Mouse (Mus musculus): ENCODE data around the gene Cdcp1.

Cdcp1 gene

DNA sequence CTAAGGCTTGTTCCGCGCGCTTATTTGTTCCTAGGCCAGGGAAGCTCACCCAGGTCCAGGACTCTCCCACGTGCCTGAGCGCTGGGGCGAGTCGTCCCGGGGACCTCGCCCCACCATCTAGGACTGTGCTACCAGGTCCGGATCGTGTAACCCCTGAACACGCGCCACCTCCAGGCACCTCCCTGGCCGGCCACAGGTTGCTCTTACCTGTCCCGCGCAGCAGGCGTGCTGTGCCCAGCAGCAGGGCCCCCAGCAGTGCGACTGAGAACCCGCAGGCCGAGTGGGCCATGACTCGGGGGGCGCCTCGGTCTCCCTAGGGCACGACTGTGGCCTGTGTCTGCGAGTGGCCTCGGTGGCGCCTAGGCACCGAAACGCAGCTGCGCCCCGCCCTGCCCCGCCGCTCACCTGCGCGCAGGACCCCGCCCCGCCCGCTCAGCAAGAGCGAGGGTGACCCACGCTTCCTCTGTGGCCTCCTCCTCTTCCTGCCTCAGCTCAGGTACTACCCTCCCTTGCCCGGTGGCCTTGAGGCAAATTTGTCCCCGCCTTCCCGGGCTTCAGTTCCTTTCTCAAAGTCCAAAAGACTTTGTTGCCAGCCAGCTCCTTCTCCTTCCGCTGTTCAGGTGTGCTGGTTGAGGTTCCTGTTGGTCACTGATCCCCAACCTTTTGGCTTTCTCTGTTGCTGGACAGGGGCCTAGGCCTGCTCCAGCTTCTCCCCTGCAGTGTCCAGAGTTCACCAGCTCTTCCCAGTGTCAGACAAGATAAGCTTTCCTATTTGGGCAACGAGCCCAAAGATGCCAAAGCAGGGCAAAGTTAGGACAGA, at the start of gene Cdcp1:
Cdcp1 (minus strand) TSS at position 418 of the 820 bp plus-strand sequence.
- DNase-seq (ENCODE audit: low spot score in 2 of 2) = peak; percentile 34 to 56

- peak; percentile 80 to 87 for DNase-seq (ENCODE audit: low spot score in 2 of 2)
These were observed 44.8 kb upstream of the Cdcp1 start, which contains the start of gene Tmem158 for GRCm38 (mm10) chr9:123260611-123261021. Tmem158 (minus strand) TSS chr9:123260764.

DNA sequence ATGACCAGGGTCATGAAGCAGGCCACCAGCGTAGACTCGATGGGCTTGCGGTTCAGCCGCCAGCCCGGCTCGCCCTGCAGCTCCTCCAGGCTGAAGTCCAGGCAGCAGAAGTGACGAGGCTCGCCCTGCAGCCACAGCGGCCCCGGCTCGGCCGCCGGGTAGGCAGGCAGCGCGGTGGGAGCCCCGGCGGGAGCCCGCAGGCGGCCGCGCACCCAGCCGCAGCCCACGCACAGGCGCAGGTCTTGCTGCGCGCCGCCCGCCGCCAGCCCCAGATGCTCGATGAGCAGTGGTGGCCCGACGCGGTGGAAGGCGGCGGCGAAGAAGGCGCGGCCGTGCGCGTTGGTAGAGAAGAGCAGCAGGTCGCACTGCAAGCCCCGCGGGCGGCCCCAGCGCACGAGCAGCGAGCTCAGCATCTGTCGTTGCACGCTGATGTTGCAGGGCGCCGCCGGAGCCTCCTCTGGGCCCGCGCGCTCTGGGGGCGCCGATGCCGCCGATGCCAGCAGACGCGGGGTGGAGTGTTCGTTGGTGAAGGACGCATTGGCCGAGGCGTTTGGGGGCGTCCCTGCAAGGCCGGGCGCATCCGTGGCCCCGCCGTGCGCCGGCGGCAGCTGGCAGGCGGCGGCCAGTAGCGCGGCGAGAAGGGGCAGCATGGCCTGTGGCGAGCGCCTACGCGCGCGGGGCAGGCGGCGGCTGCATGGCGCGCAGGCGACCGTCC, 44.2 kb upstream of the Cdcp1 start:
- DNase-seq (ENCODE audit: low spot score in 2 of 2) = peak; percentile 70 to 78

GRCm38 (mm10) chr9:123259461-123259895, 43.6 kb upstream of the Cdcp1 start:
- DNase-seq (ENCODE audit: low spot score in 2 of 2) = no peak

DNA sequence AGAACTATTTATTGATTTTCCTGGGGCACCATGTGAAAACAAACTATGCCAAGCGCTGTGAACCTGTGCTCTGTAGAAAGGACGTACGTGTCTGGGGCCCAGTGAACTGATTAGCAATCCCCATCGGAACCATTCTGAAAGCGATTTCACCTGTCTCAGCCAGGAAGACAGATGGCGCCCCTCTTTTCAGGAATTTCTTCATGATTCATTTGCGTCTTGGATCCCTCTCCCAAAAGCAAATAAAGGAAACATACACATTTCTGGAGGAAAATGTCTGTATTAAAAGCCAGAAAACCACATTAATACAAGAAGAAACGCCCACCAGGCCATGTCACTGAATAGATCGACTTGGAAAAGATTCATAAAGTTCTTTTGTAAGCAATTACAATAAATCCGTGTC, 43.0 kb upstream of the Cdcp1 start:
- DNase-seq (ENCODE audit: low spot score in 2 of 2) = no peak

DNA sequence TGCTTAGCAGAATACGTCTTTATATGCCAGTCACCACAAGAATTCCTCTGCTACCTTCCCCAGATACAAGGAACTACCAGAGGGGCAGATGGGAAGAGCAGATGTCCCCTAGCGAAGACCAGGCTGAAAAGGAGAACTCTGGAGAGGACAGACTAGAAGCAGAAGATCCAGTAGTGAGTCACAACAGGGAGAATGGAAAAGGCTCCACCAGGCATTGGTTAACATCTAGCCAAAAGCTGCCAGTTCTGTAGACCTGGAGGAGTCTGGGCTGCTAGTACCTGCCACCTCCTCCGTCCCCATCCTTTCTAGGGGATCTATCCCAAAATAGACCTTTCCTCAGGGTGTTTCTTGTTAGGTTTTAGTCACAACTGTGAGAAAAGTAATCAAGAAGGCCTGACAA, 39.9 kb upstream of the Cdcp1 start:
- no peak for DNase-seq (ENCODE audit: low spot score in 2 of 2)

GRCm38 (mm10) chr9:123247992-123248391, 32.2 kb upstream of the Cdcp1 start:
- no peak for DNase-seq (ENCODE audit: low spot score in 2 of 2)

DNA sequence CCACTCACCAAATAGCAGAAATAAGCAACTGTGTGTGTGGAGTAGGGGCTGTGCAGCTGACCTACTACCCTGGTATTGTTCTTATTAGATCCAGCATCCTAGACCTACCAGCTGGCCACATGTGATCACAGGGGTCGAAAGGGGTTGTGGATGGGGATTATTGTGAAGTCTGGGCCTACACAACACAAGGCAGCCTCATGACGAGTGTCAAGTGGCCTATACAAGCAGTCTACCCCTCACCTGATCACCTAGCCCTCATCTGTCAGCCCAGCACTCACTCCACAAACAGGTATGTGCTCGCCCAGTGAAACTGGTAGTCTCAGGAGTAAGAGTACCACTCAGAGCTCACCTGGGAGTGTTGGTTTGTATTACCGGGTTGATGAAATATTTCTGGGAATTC, 29.3 kb upstream of the Cdcp1 start:
- DNase-seq (ENCODE audit: low spot score in 2 of 2) = no peak

DNA sequence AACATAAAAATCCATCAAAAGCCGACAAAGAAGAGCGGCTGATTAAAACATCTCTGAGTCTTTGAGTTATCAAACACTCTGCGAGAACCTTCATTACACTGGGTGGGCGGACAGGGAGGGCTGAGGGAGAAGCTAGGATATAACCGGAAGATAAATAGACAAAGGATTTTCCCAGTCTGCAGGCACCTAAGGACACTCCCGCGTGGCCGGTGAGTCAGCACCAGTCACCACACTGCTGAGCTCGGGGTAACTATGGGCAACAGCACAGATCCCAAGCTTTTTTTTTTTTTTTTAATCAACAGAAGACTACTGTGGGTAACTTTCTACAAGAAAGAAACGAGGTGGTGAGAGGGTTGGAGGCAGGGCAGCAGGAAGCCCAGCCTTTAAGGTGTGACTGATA, 28.1 kb upstream of the Cdcp1 start:
- DNase-seq (ENCODE audit: low spot score in 2 of 2) = no peak

DNA sequence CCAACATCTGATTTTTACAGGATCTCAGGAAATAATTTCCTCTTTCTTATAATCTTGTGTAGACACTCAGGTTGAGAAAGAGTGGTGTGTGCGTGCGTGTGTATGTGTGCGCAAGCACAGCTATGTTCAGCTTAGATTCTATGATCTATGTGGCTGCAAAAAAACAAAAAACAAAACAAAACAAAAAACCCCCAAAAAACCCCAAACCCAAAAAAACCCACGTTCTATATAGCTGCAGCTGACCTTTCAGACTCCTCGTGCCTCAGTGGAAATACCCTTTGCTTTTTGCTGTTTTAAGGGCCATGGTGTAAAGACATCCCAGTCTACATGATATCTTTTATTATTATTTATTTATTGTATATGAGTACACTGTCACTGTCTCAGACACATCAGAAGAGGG, 25.4 kb upstream of the Cdcp1 start:
- DNase-seq (ENCODE audit: low spot score in 2 of 2) = no peak

DNA sequence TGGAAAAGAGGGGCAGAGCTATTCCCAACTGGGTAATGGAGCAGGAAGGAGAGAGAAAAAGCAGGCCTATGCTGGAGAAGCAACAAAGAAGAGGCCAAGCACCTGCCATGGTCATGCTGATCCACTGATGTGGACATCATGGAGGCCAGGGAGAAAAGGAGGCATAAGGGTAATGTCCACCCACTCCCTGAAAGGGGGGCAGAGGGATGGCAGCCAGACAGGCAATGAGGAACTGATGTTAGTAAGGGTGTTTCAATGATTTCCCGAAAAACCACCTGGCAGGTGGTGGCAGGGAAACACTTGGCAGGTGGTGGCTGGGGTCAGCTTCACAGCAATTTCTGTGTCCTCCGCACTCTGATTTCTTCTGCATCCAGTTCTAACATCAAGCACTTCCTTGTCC, 24.9 kb upstream of the Cdcp1 start:
- DNase-seq (ENCODE audit: low spot score in 2 of 2) = no peak

- DNase-seq (ENCODE audit: low spot score in 2 of 2) = no peak
These were observed 24.4 kb upstream of the Cdcp1 start for GRCm38 (mm10) chr9:123240271-123240670.

- DNase-seq (ENCODE audit: low spot score in 2 of 2) = no peak
These were observed 23.8 kb upstream of the Cdcp1 start for GRCm38 (mm10) chr9:123239651-123240050.

DNA sequence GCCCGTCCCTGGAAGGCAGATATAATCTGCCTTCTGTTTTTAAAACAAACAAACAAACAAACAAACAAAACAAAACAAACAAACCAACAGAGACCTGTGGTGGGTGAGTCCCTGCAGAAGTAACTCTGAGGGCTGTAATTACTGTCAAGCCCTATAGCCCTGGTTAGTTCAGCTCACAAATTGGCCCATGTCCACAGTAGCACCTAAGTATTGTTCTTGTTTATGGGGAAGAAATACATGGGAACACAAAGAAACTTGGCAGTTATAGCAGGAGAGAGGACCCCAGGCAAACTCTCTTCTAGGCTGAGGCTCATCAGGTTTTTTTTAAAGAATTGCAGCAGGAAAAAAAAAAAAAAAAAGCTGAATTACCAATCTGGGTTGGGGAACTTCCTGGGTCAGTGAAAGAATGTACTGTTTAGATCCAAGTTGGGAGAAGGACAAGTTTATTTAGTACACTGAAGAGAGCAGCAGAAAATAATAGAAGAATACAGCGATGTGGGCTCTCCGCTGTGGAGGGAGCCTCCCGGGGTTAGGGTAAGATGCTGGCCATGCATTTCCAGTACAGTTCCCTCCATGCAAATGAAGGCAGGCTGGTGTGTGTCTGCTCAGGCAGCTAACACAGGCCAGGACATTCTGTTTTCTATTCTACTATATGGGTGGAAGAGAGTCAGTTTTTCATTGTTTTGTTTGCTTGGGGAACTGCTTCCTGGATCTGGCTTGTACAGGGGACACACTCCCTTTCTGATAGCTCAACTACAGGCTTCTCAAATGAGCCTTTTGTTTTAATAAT, 22.6 kb upstream of the Cdcp1 start:
- DNase-seq (ENCODE audit: low spot score in 2 of 2) = no peak

GRCm38 (mm10) chr9:123237739-123238138, 21.9 kb upstream of the Cdcp1 start:
- no peak for DNase-seq (ENCODE audit: low spot score in 2 of 2)

DNA sequence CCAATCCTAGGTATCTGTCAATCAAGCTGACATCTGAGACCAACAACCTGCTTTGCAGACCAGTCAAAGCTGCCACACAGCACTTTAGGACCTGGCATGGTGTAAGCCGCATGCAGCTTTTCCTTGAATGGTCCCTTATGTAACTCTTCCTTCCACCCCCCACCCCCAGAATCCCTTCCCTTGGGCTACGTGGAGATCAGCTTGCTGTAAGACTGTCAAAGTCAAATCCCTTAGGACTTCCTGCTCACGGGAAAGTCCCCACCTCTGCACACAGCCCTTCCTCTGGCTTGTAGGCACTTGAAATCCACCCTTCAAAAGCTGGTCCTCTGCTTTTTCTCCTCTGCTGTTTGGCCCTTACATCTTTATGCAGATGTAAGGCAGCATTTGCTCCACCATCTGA, 19.8 kb upstream of the Cdcp1 start:
- DNase-seq (ENCODE audit: low spot score in 2 of 2) = no peak

DNA sequence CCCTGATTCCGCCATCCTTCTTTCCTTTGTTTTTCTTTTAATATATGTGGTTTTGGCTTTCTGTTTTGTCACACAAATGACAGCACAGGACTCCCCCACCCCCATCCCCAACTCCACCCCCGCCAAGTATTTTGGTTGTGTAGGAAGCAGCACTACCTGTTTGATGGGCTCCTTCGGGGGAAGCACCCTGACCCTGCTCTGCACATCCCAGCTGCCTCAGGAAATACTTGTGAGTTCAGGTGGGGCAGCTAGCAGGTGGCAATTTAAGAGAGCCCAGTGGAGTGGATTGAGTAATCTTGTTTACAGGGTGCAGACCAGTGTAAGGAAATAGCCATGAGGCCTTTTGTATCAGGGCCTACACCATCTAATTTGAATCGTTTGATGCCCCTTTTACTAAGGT, 14.0 kb upstream of the Cdcp1 start:
- no peak for DNase-seq (ENCODE audit: low spot score in 2 of 2)

- DNase-seq (ENCODE audit: low spot score in 2 of 2) = no peak
These were observed 12.8 kb upstream of the Cdcp1 start for GRCm38 (mm10) chr9:123228671-123229070.

DNA sequence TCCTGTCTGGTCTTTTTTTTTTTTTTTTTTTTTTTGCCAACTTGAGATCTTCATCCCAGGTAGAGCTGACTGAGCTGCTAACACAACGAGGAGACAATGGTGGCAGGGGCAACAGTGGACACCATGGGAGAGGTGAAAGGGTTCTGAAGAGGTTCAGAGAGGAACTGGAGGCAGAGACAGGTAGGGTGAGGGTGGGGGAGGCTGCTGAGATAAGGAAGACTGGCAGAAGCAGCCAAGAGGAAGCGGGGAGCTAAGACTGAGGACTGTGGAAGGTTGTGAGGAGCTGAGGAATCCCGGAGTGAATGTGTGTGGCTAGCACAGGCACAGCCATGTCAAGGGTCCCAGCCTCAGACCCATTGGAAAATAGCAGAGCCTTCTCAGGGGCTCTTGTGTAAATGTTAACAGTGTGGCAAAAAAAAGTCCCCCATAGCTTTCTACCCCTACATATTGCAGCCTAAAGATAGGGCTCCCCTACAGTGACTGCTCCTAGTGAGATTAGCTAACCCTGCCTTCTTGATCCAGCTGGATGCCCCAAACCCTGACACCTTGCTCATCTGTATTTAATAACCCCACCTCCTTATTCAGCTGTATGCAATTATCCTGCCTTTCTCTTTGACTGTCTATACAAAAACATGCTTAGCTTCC, 11.4 kb upstream of the Cdcp1 start:
- no peak for DNase-seq (ENCODE audit: low spot score in 2 of 2)

GRCm38 (mm10) chr9:123224863-123225431, 9.1 kb upstream of the Cdcp1 start:
- DNase-seq (ENCODE audit: low spot score in 2 of 2) = no peak

DNA sequence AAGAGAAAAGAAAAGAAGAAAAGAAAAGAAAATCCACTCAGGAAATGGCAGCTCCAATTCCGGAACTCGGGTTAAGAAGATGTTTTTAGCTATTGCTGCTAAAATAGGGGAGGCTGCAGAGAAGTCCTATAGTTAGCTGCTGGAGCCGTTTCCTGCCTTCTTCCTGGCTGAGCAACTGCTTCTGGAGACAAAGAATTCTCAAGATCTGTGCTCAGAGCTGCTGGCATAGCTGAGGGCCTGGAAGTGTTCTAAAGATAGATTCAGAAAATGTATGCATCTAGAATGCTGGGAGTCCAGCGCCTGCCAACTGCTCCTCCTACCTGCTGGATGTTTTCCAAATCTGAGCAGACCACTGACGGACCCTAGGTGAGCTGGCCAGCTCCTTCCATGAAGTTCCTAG, 4.0 kb upstream of the Cdcp1 start:
- no peak for DNase-seq (ENCODE audit: low spot score in 2 of 2)

Measured in urinary bladder, adult 18-20 months (tissue).